Mouse (Mus musculus): ENCODE results near the gene Ybx2. TPM values are rescaled to one million over a fixed set of nuclear protein-coding genes. Genes with fewer than 3 reads are reported as not detected.
"Not testable (repeated sequence)": the region's sequence is repeated elsewhere in the genome, so short reads cannot be mapped to it uniquely, and the experiment has no call there.

The Ybx2 gene
- total RNA-seq, 2 experiments from 2014 or later = 11.5 to 11.8 TPM

DNA sequence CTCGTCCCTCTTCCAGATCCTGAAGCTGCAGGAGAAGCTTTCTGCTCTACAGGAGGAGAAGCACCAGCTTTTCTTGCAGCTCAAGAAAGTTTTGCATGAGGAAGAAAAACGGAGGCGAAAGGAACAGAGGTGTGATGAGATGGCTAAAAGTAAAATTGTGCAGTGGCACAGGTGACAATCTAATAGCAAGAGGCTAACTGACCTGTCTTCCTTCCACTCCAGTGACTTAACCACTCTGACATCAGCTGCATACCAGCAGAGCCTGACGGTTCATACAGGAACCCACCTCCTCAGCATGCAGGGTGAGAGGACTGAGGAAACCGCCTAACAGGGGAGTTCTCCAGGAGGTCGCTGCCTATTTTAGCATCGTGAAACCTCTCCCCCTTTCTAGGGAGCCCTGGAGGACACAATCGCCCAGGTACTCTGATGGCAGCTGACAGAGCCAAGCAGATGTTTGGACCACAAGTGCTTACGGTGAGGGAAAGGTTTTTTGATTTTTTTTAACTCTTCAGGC lies 20.6 kb upstream of the Ybx2 start:
- no peak for DNase-seq

- DNase-seq = no peak
Observed at GRCm38 (mm10) chr11:69915667-69916627, 19.6 kb upstream of the Ybx2 start.

GRCm38 (mm10) chr11:69916652-69917378 lies 18.8 kb upstream of the Ybx2 start:
- not testable (repeated sequence) for DNase-seq

GRCm38 (mm10) chr11:69917379-69917948 lies 18.1 kb upstream of the Ybx2 start:
- DNase-seq = no peak

DNA sequence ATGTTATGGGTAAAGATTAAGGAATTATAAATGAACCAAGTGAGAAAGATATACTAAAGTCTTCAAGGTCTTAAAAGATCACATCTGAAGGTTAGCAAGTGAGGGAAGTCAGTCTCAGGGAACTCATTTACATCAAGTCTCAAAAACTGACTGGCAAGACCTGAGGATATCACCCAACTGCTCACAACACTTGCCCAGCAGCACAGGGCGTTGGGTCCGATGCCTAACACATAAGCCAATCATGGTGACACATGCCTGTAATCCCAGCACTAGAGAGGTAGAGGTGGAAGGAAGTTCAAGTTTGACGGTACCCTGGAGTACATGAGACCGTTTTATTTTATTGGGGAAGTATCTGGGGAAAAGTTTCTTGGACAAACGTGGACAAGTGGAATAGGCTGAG lies 17.5 kb upstream of the Ybx2 start:
- DNase-seq = no peak

DNA sequence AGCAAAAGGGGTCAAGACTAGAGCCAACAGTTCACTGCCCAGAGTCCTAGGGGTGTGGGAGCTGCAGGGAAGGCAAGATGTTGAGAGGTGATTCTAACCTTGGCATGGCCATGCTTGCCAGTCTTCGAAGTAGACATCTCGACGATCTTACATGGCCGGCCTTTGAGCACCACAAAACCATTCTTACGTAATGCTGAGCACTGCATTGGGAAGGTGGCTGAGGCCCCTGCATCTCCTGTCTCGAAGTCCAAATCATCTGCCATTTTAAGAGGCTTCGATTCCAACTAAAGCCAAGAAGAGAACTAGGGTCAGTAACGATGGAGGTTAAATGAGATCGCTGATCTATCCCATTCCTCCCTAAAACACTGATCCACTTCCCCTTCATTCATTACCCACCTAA lies 16.5 kb upstream of the Ybx2 start:
- no peak for DNase-seq

DNA sequence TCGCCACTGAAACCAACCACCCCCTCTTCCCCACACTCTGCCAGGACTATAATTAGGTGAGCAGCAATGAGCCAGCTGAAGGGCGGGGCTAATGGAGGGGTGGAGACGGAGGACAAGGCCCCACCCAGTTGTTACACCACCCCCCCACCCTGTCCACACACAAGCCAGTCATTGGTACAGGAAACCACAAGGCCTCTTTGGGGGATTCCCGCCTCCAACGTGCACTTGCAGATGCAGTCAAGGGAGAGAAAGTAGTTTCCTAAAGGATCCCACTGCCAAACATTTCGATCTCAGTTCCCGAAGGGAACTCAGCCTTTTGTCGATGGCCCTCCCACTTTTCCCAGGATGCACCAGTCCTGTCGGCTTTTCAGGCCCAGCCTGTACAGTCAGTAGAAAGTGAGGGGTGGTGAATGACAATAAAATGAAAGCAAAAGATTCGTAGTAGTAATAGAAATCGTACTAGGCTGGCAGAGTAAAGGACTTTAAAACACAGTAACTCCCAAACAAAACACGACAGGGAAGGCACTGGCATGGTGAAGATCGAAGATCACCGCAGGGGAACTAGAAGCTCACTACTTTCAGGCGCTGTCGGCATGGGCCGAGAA lies 15.8 kb upstream of the Ybx2 start:
- peak; percentile 87 to 92 for DNase-seq

DNA sequence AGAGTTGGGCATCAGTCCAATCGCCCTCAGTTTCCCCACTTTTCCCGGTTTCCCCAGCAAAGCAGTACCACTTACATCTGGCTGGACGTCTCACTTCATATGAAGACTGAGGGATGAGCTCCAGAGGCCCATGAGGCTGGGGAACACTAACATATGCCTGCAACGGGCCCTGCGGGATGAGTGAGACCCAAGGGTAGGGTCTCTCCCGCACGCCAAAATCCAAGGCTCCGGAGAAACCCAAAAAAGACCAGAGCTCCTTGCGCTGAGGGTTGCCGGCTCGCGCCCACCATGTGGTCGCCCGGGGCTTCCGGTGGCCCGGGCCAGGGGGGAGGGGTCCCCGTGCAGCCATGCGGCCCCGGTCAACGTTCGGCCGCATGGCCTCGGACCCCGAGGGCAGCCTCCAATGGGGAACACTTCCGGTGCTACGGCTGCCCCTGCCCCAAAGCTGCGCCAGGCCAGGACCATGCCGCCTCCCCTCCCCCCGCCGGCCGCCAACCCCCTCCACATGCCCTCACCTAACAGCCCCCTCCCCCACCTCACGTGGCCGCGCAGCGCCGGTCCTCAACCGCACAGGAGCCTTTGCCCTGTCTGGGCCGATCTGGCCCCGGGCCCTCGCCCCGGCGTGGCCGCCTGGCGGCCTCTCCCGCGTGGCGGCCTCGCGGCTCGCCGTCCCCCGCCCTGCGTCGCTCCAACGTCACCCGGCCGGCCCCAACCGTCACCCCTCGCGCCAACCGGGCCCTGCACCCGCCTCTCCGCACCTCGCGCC lies 15.1 kb upstream of the Ybx2 start:
- peak; percentile 52 to 74 for DNase-seq

DNA sequence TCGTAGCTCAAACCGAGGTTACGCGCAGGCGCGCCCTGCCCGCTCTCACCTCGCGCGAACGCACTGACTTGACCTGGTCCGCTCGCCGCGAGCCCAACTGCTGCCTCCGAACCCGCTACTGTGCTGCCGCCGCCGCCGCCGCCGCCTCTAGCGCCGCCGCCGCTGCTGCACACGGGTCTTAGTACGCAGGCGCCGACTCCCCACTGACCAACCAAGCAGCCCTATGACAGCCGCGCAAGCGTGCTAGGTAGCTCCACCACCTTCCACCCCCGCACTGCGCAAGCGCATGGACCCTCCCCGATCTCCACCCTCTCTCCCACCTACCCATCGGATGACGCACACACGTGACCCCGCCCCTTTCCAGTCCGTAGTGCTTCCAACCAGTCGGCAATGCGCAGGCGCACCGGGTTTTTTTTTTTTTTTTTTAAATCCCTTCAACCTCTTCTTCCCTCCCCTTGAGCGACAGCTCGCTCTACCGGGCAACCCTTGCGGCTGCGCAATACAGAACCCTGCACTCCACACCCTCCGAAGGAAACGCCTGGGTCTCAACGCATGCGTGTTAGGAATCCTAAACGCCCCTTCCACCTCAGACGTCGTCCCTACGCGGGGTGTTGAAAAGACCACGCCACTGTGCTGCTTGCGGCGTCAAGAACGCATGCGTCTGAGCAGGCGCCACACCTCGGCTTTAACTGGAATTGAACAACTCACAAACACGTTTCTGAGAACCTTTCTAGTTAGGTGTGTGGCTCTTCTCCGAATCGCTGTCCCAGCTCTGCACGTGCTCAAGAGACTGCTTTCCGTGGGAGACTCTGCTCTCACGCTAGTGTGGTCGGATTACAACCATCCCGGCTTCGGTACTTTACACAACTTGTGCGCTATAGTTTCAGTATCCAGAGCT lies 14.2 kb upstream of the Ybx2 start, which contains the start of gene Eif5a:
Eif5a (minus strand) TSS at position 845 of the 898 bp plus-strand sequence.
- peak; percentile 100 for DNase-seq

DNA sequence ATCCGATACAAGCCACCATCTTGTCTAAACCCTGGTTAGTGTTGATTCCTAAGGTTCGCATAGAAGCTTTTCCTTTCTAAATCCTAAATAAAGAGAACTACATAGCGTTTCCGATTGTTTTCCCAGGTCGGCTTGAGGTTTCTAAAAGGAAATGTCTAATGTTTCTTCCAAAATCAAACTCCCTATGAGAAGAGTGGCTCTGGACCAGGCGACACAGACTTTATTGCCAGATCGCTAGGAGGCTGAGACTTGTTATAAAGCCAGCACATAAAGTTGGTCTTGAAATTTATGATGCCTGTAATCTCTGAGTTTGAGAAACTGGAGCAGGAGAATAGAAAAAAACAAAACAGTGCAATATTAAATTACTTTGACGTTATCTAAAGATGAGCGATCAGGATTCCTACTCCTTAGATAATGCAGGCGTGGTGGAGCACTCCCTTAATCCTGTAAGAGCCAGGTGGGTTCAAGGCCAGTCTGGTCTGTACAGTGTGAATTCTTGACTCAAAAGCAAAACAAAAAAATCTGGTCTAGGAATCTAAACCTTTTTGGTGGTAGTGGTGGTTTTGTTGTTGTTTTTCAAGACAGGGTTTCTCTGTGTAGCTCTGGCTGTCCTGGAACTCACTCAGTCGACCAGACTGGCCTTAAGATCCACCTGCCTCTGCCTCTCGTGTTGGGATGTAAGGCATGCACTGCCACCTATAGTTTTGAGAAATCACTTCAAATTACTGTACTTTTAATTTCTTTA lies 13.4 kb upstream of the Ybx2 start:
- no peak for DNase-seq

DNA sequence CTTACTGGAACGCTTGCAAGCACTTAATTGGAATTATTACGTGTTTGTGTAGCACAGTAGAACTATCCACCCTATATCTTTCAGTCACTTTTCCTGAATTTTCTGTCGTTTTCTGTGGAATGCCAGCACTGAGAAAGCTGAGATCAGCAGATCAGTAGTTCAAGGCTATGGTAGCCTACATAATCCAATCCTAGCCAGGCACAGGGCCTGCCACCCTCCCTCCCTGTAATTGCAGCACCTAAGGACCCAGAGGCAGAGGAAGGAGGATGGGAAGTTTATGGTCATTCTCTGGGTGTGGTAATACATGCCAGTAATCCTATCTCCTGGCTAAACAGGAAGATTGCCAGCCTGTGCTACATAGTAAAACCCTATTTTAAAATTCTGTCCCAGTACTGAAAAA lies 12.8 kb upstream of the Ybx2 start:
- no peak for DNase-seq

DNA sequence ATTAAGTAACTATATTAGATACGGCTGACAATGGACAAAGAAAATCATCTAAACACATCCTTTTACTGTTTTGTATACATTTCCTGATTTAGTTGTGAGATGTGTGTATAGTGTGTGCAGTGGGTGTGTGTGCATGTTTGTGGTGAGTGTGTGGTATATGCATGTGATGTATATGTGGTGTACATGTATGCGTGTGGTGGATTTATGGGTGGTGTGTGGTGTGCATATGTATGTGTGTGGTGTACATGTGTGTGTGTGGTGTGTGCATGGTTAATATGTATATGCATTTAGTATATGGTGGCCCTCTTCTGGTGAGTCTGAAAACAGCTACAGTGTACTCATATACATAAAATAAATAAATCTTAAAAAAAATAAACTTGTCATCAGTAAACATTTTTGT lies 8.1 kb upstream of the Ybx2 start:
- DNase-seq = no peak

DNA sequence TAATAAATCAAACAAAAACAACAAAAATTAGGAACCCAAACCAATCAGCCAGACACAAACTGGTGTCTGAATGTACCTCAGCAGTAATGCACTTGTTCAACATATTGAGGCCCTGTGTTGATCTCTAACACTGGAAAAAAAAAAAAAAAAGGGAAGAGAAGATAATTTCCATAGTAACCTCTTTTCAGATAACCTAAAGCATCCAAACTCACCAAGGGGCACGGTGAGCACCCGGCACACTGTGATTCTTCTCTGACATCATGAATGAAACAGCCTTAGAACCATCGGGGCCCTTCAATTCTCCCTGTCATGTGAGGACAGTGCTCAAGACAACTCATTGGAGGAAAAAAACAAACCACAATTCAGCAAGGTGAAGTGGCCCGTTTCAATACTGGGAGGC lies 5.9 kb upstream of the Ybx2 start:
- DNase-seq = no peak

DNA sequence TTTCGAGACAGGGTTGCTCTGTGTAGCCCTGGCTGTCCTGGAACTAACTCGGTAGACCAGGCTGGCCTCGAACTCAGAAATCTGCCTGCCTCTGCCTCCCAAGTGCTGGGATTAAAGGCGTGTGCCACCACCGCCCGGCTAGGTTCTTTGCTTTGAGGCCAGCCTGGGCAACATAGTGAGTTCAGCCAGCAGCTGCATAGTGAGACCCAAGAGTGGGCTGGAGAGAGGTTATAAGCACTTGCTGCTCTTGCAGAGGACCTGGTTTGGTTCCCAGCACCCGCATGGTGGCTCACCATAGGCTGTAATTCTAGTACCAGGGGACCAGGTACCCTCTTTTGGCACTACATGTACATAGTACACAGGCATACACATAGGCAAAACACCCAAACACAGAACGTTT lies 5.4 kb upstream of the Ybx2 start:
- not testable (repeated sequence) for DNase-seq

DNA sequence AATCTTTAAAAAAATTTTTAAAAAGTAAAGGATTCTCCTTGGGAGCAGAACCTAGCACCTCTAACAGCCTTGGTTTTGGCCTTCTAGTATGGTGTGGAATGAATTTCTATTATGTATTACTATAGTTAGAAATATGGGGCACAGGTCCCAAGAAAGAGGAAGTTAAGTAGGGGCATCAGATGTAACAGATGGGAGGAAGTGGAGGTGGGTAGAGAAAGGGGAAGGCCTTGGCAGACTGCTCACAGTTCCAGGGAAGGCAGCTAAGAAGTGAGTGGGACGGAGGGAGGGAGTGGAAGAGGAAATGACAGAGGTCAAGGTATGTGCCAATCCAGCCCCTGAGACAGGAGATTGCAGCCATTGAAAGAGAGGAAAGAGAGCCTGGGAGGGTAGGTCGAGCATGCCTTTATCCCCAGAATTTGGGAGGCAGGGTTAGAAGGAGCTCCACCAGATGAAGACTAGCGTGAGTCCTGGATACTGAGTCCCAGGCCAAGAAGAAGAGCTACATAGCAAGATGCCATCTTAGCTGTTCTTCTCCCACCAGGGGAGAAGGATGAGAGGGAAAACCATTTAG lies 4.5 kb upstream of the Ybx2 start:
- DNase-seq = no peak

DNA sequence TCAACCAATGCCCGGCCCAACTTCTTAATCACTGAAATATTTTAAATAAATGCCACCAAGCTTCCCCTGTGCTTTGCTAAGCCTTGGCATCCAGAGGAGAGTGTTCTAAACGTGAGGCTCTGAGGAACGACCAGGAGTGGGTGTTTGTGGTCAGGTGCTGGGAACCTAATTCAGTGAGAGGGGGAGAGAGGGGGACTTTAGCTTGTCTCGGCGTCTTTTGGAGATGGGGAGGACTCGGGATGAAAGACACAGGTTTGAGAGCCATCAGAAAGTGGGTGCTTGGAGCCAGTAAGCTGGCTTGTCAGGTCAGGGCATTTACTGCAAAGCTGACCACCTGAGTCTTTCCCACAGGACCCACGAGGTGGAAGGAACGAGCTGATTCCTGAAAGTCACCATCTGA lies 3.8 kb upstream of the Ybx2 start:
- no peak for DNase-seq

DNA sequence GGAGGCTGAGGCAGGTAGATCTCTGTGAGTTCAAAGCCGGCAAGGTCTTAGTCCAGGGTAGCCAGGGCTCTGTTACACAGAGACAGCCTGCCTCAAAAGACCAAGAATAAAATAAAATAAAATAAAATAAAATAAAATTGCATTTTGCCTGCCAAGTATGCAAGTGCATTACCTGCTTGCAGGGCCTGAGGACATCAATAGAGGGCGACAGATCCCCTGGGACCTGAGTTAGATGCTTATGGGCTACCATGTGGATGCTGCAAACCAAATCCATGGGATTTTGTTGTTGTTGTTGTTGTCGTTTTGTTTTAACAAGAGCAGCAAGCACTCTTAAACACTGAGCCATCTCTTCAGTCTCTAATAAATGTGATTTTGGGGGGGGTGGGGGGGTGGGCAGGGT lies 3.3 kb upstream of the Ybx2 start:
- no peak for DNase-seq

DNA sequence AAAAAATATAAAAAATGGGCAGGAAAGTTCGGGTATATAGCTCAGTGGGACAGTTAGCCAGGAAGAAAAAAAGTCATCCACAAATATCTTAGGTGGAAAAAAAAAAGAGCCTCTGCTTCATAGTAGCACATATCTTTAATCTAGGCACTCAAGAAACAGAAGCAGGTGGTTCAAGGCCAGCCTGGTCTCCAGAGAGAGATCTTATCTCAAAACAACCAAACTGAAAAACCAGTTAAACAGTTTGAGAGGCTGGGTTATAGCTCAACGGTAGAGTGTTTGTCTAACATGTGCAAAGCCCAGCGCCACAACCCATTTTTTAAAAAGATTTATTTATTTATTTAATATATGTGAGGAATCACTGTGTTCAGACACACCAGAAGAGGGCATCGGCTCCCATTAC lies 2.5 kb upstream of the Ybx2 start:
- DNase-seq = no peak

DNA sequence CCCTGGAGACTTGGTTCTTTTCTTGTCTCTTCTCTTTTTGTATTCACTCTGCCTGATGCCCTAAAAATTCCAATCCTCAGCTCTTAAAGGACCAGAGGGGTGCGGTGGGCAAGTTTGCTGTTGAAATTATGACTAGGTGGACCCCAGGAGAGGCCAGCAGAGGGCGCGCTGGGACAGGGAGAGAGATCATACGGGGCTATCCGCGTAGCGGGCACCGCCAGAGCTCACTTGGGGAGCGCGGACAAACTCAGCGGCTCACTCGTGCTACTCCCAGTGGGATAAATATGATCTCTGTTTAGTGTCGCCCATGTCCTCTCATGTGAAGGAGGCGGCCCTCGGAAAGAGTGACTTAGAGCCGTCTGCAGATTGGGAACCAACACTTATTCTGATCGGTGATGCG lies 1.4 kb upstream of the Ybx2 start:
- DNase-seq = peak; percentile 94 to 96

Measured in adrenal gland, postnatal 36 days (tissue).